Mouse (Mus musculus) frontal cortex, adult 2 months (tissue): ENCODE results near the gene Adamtsl4. TPM values are rescaled to one million over a fixed set of nuclear protein-coding genes. Genes with fewer than 3 reads are reported as not detected.
A peak's percentile ranks its signal among the peaks of the same experiment; 100 is the strongest.
"Not testable (repeated sequence)": the region's sequence is repeated elsewhere in the genome, so short reads cannot be mapped to it uniquely, and the experiment has no call there.

Source experiments
- DNase-seq, 2 experiments: peaks; one replicate each; pipeline ENCODE4 v3.0.0; 2022; ENCODE audit warnings: low spot score in 1 of 2; ENCODE audit errors: extremely low spot score in 1 of 2
- polyA plus RNA-seq: library from polyadenylated mRNA; depleted of rRNA; stranded (reverse); fragments of >200 nt; gene quantifications from 2 replicates; pipeline ENCODE4 v1.2.3, GENCODE M21; 2012

Adamtsl4 gene
- polyA plus RNA-seq, 1 experiment, result 4.1 TPM

- no peak for DNase-seq
These were observed 10.2 kb downstream of the Adamtsl4 start for GRCm38 (mm10) chr3:95677420-95678090.

GRCm38 (mm10) chr3:95676745-95677419, 10.8 kb downstream of the Adamtsl4 start:
- DNase-seq, result peak in 1 of 2 experiments; percentile 64

GRCm38 (mm10) chr3:95675301-95676092, 12.2 kb downstream of the Adamtsl4 start:
- DNase-seq, result peak in 1 of 2 experiments; percentile 71

GRCm38 (mm10) chr3:95674812-95675211, 12.9 kb downstream of the Adamtsl4 start:
- no peak for DNase-seq

- DNase-seq, result no peak
These were observed 13.5 kb downstream of the Adamtsl4 start for GRCm38 (mm10) chr3:95674236-95674635.

- no peak for DNase-seq
These were observed 14.0 kb downstream of the Adamtsl4 start for GRCm38 (mm10) chr3:95673707-95674211.

GRCm38 (mm10) chr3:95672861-95673706, 14.6 kb downstream of the Adamtsl4 start:
- no peak for DNase-seq

GRCm38 (mm10) chr3:95672461-95672860, 15.3 kb downstream of the Adamtsl4 start:
- DNase-seq, result no peak

GRCm38 (mm10) chr3:95671201-95671600, 16.5 kb downstream of the Adamtsl4 start:
- no peak for DNase-seq

- not testable (repeated sequence) for DNase-seq
These were observed 17.3 kb downstream of the Adamtsl4 start for GRCm38 (mm10) chr3:95670419-95670818.

- no peak for DNase-seq
These were observed 18.4 kb downstream of the Adamtsl4 start for GRCm38 (mm10) chr3:95669309-95669665.

GRCm38 (mm10) chr3:95668589-95669308, 19.0 kb downstream of the Adamtsl4 start:
- DNase-seq, result no peak

GRCm38 (mm10) chr3:95668026-95668425, 19.7 kb downstream of the Adamtsl4 start:
- DNase-seq, result peak in 1 of 2 experiments; percentile 46

- DNase-seq, result no peak
These were observed 20.2 kb downstream of the Adamtsl4 start for GRCm38 (mm10) chr3:95667521-95667920.

- no peak for DNase-seq
These were observed 21.4 kb downstream of the Adamtsl4 start for GRCm38 (mm10) chr3:95666124-95666844.

GRCm38 (mm10) chr3:95664940-95665352, 22.8 kb downstream of the Adamtsl4 start:
- DNase-seq, result no peak

GRCm38 (mm10) chr3:95663969-95664608, 23.6 kb downstream of the Adamtsl4 start:
- no peak for DNase-seq

- DNase-seq, result no peak
These were observed 24.2 kb downstream of the Adamtsl4 start for GRCm38 (mm10) chr3:95663486-95663885.
